Mouse (Mus musculus): ENCODE measurements at regions not wholly inside any gene's neighbourhood (a gene's known extent, or its start where the extent isn't known, plus 50 kb on each side); places are given as distances from the start of the nearest gene placed in this dataset.

GRCm38 (mm10) chr8:40186715-40187583 is 487.9 kb upstream of the Adam24 start:
- ATAC-seq, result no peak

- no peak for ATAC-seq
These were observed 487.3 kb upstream of the Adam24 start for GRCm38 (mm10) chr8:40187584-40187934.

- ATAC-seq, result no peak
These were observed 482.6 kb upstream of the Adam24 start for GRCm38 (mm10) chr8:40192266-40192665.

DNA sequence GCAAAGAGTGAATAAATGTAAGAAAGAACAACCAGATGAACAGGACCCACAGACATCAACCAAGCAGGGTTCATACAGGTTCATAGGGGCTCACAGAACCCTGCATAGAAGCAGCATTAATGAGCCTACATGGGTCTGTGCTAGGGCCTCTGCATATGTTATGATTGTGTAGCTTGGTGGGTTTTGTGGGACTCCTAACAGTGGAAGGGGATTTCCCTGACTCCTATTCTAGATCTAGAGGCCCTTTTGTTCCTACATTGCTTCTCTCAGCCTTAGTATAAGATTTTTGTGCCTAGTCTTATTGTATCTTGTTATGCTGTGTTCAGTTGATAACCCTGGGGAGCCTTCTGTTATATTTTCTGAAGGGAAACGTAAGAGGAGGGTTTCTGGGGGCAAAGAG is 481.7 kb upstream of the Adam24 start:
- no peak for ATAC-seq

- ATAC-seq, result no peak
These were observed 464.0 kb upstream of the Adam24 start for GRCm38 (mm10) chr8:40210871-40211270.

- ATAC-seq, result no peak
These were observed 451.4 kb upstream of the Adam24 start for GRCm38 (mm10) chr8:40223521-40223920.

DNA sequence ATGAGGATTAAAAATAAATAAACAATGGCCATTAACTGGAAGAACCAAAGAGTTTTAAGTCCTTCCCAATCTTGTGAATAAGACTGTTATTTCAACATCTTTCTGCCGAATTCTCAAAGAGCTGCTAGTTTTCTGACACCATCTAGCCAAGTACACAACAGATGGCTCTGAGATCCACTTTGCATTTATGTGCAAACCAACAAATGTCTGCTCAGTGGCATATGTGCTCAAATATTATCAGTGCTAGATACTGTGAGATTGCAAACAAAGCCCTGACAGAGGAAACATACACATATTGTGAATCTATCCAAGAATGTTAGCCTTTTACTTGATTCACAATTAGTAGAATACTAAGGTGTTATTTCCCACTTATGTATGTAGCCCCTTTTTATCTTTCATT is 447.6 kb upstream of the Adam24 start:
- no peak for ATAC-seq

Measured in inflammation-experienced regulatory T-cells, adult 6 months (primary cell).